Mouse (Mus musculus) forebrain, embryonic 16.5 days (tissue): Measurements from ENCODE around the gene Etfa. TPM values are rescaled to one million over a fixed set of nuclear protein-coding genes. Genes with fewer than 3 reads are reported as not detected.

Experiments used
- ATAC-seq: fragments of 200-750 bp; cut with Nextera tagmentation; 2 replicates; pipeline ENCODE4 v1.8.0; 2017; ENCODE audit warnings: mild to moderate bottlenecking, moderate library complexity
- H3K27ac ChIP-seq: fragments of 300-500 bp; sonication (generic); 2 replicates; pipeline ENCODE4 v1.5.1; 2014; ENCODE audit warnings: low read length, control low read depth
- H3K27me3 ChIP-seq: fragments of 300-500 bp; sonication (generic); replicated peaks from 2 replicates; pipeline ENCODE4 v1.6.1; 2014; ENCODE audit warnings: low read length; ENCODE audit not compliant: control insufficient read depth, insufficient read depth
- H3K36me3 ChIP-seq: fragments of 300-500 bp; sonication (generic); 2 replicates; pipeline ENCODE4 v1.6.1; 2014; ENCODE audit not compliant: control insufficient read depth, insufficient read depth
- H3K4me1 ChIP-seq: fragments of 300-500 bp; sonication (generic); replicated peaks from 2 replicates; pipeline ENCODE4 v1.6.1; 2014; ENCODE audit warnings: low read length; ENCODE audit not compliant: control insufficient read depth, insufficient read depth
- H3K4me2 ChIP-seq: fragments of 300-500 bp; sonication (generic); 2 replicates; pipeline ENCODE4 v1.6.1; 2014; ENCODE audit warnings: mild to moderate bottlenecking, low read length, control low read depth
- H3K4me3 ChIP-seq: fragments of 300-500 bp; sonication (generic); replicated peaks from 2 replicates; pipeline ENCODE4 v1.5.1; 2014; ENCODE audit warnings: mild to moderate bottlenecking, low read length, control low read depth
- H3K9ac ChIP-seq: fragments of 300-500 bp; sonication (generic); replicated peaks from 2 replicates; pipeline ENCODE4 v1.6.1; 2014; ENCODE audit warnings: low read depth, low read length, control low read depth
- H3K9me3 ChIP-seq: fragments of 300-500 bp; sonication (generic); 2 replicates; pipeline ENCODE4 v1.6.1; 2016; ENCODE audit warnings: low read length; ENCODE audit not compliant: control insufficient read depth
- WGBS: fragments of 180-500 bp; shearing (Covaris S2); extraction: QIAGEN DNeasy Blood & Tissue Kit; methylation state at CpG from one replicate; pipeline ENCODE4 v1.1.7; 2014; 5-methylcytosine and 5-hydroxymethylcytosine counted together
- polyA plus RNA-seq: library from polyadenylated mRNA; unstranded; fragments of >200 nt; fragmentation: Nextera tagmentation; extraction: Ambion mirVana; gene quantifications from 2 replicates; pipeline ENCODE4 v1.2.1, GENCODE M21; 2015

The Etfa gene
- polyA plus RNA-seq, 1 experiment from 2014 or later, result 87.3 TPM

- 75% methylated on average over 5 of the region's 5 CpGs for WGBS
- Histone ChIP-seq H3K9ac (no peak overlapping the region), H3K9me3 (no peaks in the 10 kb centered on the region), H3K4me2 (no peak overlapping the region), H3K4me3 (no peak overlapping the region), H3K27me3 (no peaks in the 10 kb centered on the region), H3K36me3 (no peaks in the 10 kb centered on the region), H3K27ac (no peak overlapping the region), H3K4me1 (no peaks in the 10 kb centered on the region)
- no peak for ATAC-seq
Observed at GRCm38 (mm10) chr9:55433875-55434274, 78.2 kb downstream of the Etfa start.

- Histone ChIP-seq H3K9ac (no peak overlapping the region), H3K36me3 (no peaks in the 10 kb centered on the region)
- no peak for ATAC-seq
Observed at GRCm38 (mm10) chr9:55432306-55433289, 79.4 kb downstream of the Etfa start.

GRCm38 (mm10) chr9:55430133-55430532 lies 81.9 kb downstream of the Etfa start:
- ATAC-seq, result 0 out of 2 replicates have a peak, but pooled peaks have one; percentile 21
- Histone ChIP-seq H3K4me1 (no peaks in the 10 kb centered on the region), H3K9me3 (no peaks in the 10 kb centered on the region), H3K9ac (no peak overlapping the region), H3K4me2 (peak overlapping the region; percentile 2; the same call in 1 of the 2 replicates), H3K27ac (no peak overlapping the region), H3K36me3 (no peaks in the 10 kb centered on the region), H3K27me3 (no peaks in the 10 kb centered on the region), H3K4me3 (no peak overlapping the region)
- 24% methylated on average over 20 of the region's 20 CpGs for WGBS

More at GRCm38 (mm10) chr9:55432306-55433289, 79.4 kb downstream of the Etfa start:
- H3K4me3 ChIP-seq, result no peak overlapping the region
- H3K9me3 ChIP-seq, result no peaks in the 10 kb centered on the region
- no peak overlapping the region for H3K27ac ChIP-seq
- WGBS, result 74% methylated on average over 14 of the region's 14 CpGs
- no peaks in the 10 kb centered on the region for H3K27me3 ChIP-seq
- H3K4me2 ChIP-seq, result no peak overlapping the region
- H3K4me1 ChIP-seq, result no peaks in the 10 kb centered on the region

- Histone ChIP-seq H3K4me3 (no peak overlapping the region), H3K9ac (no peak overlapping the region), H3K27me3 (no peaks in the 10 kb centered on the region), H3K36me3 (no peaks in the 10 kb centered on the region), H3K9me3 (no peaks in the 10 kb centered on the region), H3K4me1 (no peaks in the 10 kb centered on the region), H3K4me2 (no peak overlapping the region), H3K27ac (no peak overlapping the region)
- peak; percentile 88 for ATAC-seq
- WGBS, result 33% methylated on average over 12 of the region's 12 CpGs
Observed at GRCm38 (mm10) chr9:55429242-55429975, 82.6 kb downstream of the Etfa start.

GRCm38 (mm10) chr9:55425271-55425810 lies 86.7 kb downstream of the Etfa start:
- H3K4me2 ChIP-seq, result no peak overlapping the region
- no peak overlapping the region for H3K9ac ChIP-seq
- no peak overlapping the region for H3K4me3 ChIP-seq
- no peak overlapping the region for H3K27ac ChIP-seq
- H3K27me3 ChIP-seq, result no peaks in the 10 kb centered on the region
- WGBS, result 68% methylated on average over 7 of the region's 7 CpGs
- no peaks in the 10 kb centered on the region for H3K9me3 ChIP-seq
- no peak for ATAC-seq
- H3K4me1 ChIP-seq, result no peaks in the 10 kb centered on the region
- H3K36me3 ChIP-seq, result no peaks in the 10 kb centered on the region

GRCm38 (mm10) chr9:55423451-55424424 lies 88.3 kb downstream of the Etfa start:
- H3K9me3 ChIP-seq, result no peaks in the 10 kb centered on the region
- H3K36me3 ChIP-seq, result no peaks in the 10 kb centered on the region
- H3K4me2 ChIP-seq, result no peak overlapping the region
- no peak overlapping the region for H3K27ac ChIP-seq
- H3K9ac ChIP-seq, result no peak overlapping the region
- ATAC-seq, result no peak
- no peaks in the 10 kb centered on the region for H3K4me1 ChIP-seq
- 63% methylated on average over 14 of the region's 14 CpGs for WGBS
- H3K27me3 ChIP-seq, result no peaks in the 10 kb centered on the region
- H3K4me3 ChIP-seq, result no peak overlapping the region

- Histone ChIP-seq H3K4me3 (no peak overlapping the region), H3K27ac (no peak overlapping the region), H3K9me3 (no peaks in the 10 kb centered on the region), H3K4me1 (no peaks in the 10 kb centered on the region), H3K27me3 (no peaks in the 10 kb centered on the region), H3K4me2 (no peak overlapping the region), H3K36me3 (no peaks in the 10 kb centered on the region), H3K9ac (no peak overlapping the region)
- WGBS, result 90% methylated on average over 3 of the region's 3 CpGs
- ATAC-seq, result no peak
Observed at GRCm38 (mm10) chr9:55421786-55422185, 90.3 kb downstream of the Etfa start.

- WGBS, result 37% methylated on average over 6 of the region's 6 CpGs
- Histone ChIP-seq H3K27ac (no peak overlapping the region), H3K9me3 (no peaks in the 10 kb centered on the region), H3K9ac (no peak overlapping the region), H3K4me2 (no peak overlapping the region), H3K36me3 (no peaks in the 10 kb centered on the region), H3K27me3 (no peaks in the 10 kb centered on the region), H3K4me1 (no peaks in the 10 kb centered on the region; the same call in 1 of the 2 replicates), H3K4me3 (no peak overlapping the region)
- no peak for ATAC-seq
Observed at GRCm38 (mm10) chr9:55411154-55411553, 100.9 kb downstream of the Etfa start.
